Mouse (Mus musculus): ENCODE data around the gene Fbxo39. TPM values are rescaled to one million over a fixed set of nuclear protein-coding genes. Genes with fewer than 3 reads are reported as not detected.

Gene Fbxo39
- under 1 TPM in 1 of 2 experiments, not detected in 1; 0.96 TPM for polyA plus RNA-seq (2017; shearing (Covaris generic))

- ATAC-seq = no peak
Measured at GRCm38 (mm10) chr11:72314151-72314895, at the start of gene Fbxo39. Gene Fbxo39, plus strand, starts transcription at chr11:72314444.

- no peak for ATAC-seq
Measured at GRCm38 (mm10) chr11:72265483-72265882, 48.8 kb upstream of the Fbxo39 start.

- ATAC-seq = no peak
Measured at GRCm38 (mm10) chr11:72266207-72266959, 47.9 kb upstream of the Fbxo39 start.

- ATAC-seq = no peak
Measured at GRCm38 (mm10) chr11:72266960-72267560, 47.2 kb upstream of the Fbxo39 start, which contains the start of gene Slc13a5. Gene Slc13a5, minus strand, starts transcription at chr11:72267222.

GRCm38 (mm10) chr11:72271761-72272160, 42.5 kb upstream of the Fbxo39 start:
- ATAC-seq = no peak

- no peak for ATAC-seq
Measured at GRCm38 (mm10) chr11:72273341-72273740, 40.9 kb upstream of the Fbxo39 start.

GRCm38 (mm10) chr11:72281143-72281851, 32.9 kb upstream of the Fbxo39 start:
- ATAC-seq = no peak

GRCm38 (mm10) chr11:72281852-72282400, 32.3 kb upstream of the Fbxo39 start:
- ATAC-seq = no peak

- no peak for ATAC-seq
Measured at GRCm38 (mm10) chr11:72283486-72284224, 30.6 kb upstream of the Fbxo39 start.

GRCm38 (mm10) chr11:72284532-72285182, 29.6 kb upstream of the Fbxo39 start:
- ATAC-seq = no peak

- ATAC-seq = no peak
Measured at GRCm38 (mm10) chr11:72285971-72286480, 28.2 kb upstream of the Fbxo39 start.

- no peak for ATAC-seq
Measured at GRCm38 (mm10) chr11:72286651-72287050, 27.6 kb upstream of the Fbxo39 start.

GRCm38 (mm10) chr11:72287126-72287525, 27.1 kb upstream of the Fbxo39 start:
- ATAC-seq = no peak

GRCm38 (mm10) chr11:72287543-72287942, 26.7 kb upstream of the Fbxo39 start:
- ATAC-seq = no peak

GRCm38 (mm10) chr11:72293116-72293515, 21.1 kb upstream of the Fbxo39 start:
- ATAC-seq = no peak

- ATAC-seq = peak; percentile 97
Measured at GRCm38 (mm10) chr11:72301334-72301733, 12.9 kb upstream of the Fbxo39 start, which contains the start of gene Xaf1. Gene Xaf1, plus strand, starts transcription at chr11:72301629.

- ATAC-seq = no peak
Measured at GRCm38 (mm10) chr11:72302230-72302629, 12.0 kb upstream of the Fbxo39 start.

GRCm38 (mm10) chr11:72307461-72307860, 6.8 kb upstream of the Fbxo39 start:
- no peak for ATAC-seq

GRCm38 (mm10) chr11:72308982-72309381, 5.3 kb upstream of the Fbxo39 start:
- no peak for ATAC-seq

GRCm38 (mm10) chr11:72310491-72310890, 3.8 kb upstream of the Fbxo39 start:
- ATAC-seq = no peak
